Mouse (Mus musculus) layer of hippocampus, adult 9-10 months (tissue): ENCODE measurements at regions not wholly inside any gene's neighbourhood (a gene's known extent, or its start where the extent isn't known, plus 50 kb on each side); places are given as distances from the start of the nearest gene placed in this dataset.
"Not testable (repeated sequence)": the region's sequence is repeated elsewhere in the genome, so short reads cannot be mapped to it uniquely, and the experiment has no call there.

Experiments used
- DNase-seq: peaks from one replicate; pipeline ENCODE4 v3.0.0; 2022; ENCODE audit warnings: low spot score

DNA sequence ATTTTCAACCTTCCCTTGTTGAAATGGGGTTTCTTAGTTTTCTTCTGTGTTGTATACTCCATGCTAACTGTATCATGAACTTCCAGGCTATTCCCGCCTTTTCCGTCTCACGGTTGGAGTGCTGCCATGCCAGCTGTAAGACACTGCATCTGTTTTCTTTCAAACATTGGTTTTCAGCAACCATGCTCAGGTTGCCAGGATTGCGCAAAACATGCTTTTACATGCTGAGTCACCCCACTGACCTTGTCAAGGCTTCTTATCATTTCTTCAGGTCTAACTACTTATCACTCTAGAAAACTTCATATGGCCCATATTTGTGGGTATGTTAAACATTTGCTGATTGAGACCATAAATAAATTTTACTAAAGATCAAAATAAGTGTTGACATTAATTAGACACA lies 551.2 kb downstream of the Tlr4 start:
- DNase-seq, result no peak

DNA sequence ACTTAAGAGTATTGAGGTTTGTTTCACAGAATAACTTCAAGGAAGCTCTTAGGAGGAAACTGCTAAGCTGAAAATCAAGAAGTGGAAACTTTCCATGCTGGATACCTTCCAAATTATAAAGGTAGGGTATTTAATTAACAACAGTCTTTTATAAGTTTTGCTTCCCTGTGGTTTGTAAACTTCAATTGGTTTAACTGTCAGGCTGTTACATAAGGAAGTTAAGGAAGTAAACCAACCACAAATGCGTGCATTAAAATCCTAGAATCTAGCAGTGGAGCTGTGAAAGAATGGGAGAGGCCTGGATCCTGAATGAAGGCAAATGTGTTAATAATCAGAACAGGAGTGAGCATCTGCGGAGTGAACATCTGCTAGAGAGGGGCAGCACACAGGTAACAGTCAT lies 560.5 kb downstream of the Tlr4 start:
- no peak for DNase-seq

DNA sequence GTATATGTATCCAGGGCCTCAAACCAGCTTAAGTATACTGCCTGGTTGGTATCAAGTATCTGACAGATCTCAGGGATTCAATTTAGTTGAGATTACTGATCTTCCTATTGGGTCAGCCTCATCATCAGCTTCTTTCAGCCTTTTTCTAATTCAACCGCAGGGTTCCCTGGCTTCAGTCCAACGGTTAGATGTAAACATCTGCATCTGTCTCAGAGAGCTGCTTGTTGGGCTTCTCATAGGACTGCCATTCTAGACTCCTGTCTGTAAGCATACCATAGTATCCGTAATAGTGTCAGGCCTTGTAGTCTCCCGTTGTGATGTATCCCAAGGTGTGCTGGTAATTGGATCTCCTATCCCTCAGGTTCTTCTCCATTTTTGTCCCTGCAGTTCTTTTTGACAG lies 575.6 kb downstream of the Tlr4 start:
- no peak for DNase-seq

DNA sequence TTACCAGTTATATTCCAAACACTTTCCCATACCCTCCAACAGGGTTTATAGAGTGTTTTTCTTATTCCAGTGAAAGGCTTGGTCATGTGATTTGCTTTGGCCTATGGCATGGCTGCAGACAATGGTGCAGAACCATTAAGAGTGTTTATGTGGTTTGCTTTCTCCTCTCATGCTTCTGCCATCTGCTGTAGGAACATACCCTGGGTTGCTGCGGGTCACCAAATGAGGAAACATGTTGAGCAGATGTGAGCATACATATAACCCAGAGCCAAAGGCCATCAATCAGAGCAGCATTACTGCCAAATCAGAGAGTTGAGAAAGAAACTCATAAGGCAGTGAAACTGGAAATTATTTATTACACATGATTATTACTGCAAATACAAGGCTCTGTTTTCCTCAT lies 596.7 kb downstream of the Tlr4 start:
- no peak for DNase-seq

DNA sequence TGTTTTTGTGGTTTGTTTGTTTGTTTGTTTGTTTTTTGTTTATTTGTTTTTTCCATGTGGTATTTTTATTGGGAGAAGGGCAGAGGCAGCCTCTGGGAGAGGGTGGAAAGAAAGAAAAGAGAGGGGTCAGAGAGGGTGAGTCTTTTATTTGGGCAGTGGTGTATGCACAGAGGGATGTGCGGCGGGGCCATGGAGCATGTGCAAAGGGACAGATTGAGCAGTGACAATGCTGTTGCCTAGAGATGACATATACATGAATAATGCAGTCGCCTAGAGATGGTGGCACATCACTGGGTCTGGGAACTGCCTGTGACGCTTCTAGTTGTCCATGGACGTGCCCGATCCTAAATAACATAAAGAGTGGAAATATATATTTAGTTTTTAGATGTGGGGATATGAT lies 598.3 kb downstream of the Tlr4 start:
- DNase-seq, result no peak

DNA sequence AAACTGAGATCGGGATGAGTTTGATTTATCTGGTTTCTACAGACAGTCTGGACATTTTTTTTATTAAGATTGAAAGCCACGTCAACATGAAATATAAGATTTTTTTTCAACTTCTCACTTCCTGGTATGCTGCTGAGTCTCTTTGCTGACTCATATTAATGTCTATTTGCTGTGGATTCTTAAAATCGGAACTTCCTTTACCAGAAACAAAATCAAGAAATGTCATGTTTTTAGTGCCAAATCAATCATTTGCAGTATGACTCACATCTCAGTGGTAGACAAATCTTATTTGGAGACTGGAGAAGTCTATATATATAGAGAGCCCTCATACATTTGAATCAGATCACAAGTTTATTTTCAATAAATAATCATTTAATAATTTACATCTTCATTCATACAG lies 620.5 kb downstream of the Tlr4 start:
- no peak for DNase-seq

DNA sequence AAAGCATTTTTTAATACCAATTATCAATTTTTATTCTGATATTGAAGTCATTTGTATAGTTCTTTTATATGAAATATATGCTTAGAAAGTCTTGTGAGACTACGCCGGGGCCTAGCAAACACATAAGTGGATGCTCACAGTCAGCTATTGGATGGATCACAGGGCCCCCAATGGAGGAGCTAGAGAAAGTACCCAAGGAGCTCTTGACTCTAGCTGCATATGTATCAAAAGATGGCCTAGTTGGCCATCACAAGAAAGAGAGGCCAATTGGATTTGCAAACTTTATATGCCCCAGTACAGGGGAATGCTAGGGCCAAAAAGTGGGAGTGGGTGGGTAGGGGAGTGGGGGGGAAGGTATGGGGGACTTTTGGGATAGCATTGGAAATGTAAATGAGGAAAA lies 632.5 kb downstream of the Tlr4 start:
- not testable (repeated sequence) for DNase-seq

DNA sequence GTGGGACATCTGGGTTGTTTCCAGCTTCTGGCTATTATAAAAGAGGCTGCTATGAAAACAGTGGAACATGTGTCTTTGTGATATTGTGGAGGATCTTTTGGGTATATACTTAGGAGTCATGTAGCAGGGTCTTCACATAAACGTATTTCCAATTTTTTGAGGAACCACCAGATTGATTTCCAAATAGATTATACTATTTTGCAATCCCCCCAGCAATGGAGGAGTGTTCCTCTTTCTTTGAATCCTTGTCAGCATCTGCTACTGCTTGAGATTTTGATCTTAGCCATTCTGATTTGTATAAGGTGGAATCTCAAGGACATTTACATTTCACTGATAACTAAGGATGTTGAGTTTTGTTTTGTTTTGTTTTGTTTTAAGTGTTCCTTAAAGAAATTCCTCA lies 645.6 kb downstream of the Tlr4 start:
- DNase-seq, result no peak

DNA sequence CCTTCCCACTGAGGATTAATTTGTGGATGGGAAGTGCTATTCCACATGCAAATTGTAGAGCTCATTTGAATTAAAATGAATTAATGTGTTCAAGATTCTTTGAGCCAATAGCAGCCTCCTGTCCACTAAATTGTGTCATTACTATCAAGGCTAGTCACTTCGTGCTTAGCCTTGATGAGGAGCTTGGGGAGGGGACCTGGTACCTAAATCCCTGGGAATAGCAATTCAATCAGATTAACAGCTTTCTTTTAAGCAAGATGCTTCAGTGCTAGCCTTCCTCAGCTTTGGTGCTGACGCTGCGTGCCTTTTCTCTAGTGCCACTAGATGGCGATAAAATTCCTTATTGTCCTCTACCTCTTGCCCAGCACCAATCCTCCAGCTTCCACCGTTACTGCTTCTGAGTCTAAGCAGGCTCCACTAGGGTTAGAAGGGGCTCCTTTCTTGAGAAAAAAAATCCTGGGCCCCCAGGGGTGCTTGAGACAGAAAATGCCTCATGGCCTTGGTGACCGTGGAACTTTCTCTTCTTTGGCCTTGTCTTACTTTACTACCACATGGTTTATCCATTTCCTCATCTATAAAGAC lies 650.0 kb downstream of the Tlr4 start:
- peak; percentile 31 for DNase-seq

DNA sequence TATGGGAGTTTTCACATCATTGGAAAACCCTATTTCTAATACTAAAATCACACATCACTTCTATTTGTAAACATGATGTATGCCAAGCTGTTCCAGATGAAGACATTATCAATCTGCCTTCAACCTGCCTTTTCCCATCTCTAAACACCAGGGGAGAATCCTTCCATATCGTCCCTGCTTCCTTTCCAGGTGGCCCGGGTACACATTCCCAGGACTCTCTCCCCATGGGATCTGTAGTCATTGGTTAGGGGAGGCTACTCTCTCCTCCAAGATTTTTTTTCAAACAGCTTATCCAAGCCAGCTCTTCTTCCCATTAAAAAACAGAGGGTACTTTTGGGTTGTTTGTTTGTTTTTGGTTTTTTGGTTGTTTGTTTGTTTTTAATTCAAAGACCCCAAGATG lies 650.7 kb downstream of the Tlr4 start:
- DNase-seq, result no peak

DNA sequence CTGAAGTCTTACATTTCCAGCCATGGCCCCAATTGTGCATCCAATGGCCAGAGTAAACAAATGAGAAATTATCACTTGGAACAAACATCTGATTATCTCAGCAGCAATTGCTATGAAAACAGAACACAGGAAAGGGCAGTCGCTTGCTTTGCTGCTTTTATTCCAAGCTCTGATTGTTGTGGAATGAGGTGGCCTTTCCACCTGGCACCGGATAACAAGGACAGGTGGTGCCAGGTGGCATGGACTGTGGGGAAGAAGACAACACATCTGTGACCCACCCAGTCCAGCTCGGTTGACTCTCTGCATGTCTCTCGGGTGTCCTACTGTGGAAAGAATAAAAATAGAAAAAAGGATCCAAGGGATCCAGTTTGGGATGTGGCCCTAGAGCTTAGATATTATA lies 694.9 kb downstream of the Tlr4 start:
- DNase-seq, result no peak

DNA sequence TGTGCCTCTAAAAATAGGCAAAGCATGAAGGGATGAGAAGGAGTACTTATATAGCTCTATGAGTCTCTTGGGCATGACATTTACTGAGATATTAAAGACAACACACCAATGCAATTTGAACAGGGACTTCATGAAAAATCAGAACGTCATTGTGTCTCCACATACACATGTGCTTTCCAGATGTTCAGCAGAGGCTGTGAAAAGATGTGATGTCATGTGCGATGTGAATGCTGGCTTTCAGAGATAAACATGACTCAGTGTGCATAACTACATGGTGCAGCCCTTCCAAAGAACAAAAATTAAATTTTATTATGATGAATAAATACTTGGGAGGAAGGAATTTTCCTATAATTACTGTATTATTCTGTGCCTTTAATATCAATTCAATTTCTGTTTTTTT lies 695.8 kb downstream of the Tlr4 start:
- no peak for DNase-seq

DNA sequence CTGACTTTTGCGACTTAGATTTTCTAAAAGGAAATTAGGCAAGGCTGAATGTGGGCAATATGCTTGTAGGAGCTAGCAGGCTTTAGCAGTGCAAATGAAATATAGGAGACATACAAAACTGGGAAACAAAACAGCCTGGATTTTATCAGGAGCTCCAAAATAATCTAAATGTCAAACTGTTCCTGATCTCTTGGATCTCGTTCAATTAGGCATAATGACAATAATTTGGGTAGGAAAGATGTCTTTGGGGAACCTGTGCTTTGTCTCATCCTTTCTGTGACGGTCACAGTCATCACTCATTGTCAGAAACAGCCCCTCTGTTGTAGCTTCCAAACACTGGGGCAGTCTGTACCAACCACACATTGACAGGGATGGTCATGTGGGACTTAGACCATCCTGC lies 702.2 kb downstream of the Tlr4 start:
- DNase-seq, result no peak

DNA sequence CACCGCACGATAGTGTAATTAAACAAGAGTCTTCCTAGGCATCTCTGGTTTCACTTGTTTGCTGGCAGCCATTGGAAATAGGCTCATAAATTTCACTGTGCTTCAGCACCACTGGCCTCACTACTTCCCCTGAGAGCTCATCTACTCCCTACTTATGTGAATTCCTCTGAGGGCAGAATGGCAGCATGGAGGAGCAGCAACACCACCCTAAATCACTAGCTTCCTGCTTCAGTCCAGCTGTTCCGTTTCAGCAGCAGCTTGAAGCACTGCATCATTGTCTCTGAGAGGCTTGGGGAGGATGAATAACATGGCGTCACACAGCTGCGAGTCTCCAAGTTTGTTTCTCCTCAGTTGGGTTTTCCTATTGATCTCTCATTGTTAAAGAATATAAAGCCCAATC lies 712.1 kb downstream of the Tlr4 start:
- DNase-seq, result no peak

DNA sequence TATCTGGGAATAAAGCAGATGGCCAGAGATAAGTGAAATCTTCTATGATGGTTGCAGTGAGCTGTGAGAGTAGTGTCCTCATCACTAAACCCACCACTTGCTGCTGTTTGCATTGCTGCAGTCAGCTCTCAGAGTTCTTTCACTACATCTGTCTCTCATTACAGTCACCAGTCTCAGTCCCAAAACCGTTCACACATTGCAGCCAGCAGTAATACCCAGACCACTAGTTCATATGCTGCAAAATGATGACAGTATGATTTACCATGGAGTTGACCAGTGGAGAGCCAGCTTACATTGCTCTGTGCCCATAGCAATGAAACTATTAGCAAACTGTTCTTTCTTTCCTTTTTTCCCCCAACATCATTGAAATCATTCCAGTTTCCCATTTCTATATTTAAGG lies 718.6 kb downstream of the Tlr4 start:
- no peak for DNase-seq

DNA sequence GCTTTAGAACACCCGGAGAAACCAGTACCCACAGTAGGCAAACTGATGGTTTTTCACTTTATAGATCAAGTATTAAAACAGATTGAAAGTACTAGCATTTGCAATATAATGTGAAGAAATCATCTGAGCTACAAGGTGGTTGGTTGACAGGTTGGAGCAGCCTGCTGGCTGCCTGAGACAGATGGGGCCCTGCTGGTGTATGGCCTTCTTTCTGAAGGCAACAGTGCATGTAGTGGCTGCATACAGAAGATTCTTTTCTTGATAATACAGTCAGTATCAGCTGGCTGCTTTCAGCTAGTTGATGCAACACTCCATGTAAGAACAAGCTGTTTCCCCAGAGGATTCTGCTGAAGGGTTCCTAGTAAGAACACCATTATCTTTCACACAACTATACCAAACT lies 720.6 kb downstream of the Tlr4 start:
- no peak for DNase-seq

DNA sequence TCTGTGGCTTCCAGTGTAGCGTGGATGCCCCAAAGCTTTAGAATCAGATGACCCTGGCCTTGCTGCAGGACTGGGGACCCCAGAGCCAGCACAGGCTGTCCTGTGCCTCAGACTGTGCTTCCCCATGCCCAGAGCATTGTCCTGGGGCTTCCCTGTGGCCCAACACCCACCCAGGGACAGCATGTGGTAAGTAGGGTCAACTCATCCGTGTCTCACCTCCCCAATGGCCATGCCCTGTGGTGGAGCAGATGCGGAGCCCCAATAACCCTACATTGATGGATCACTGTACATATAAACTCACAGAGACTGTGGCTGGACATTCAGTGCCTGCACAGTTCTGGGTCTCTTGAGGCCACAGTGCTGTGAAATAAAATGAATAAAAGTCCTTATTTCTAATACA lies 726.1 kb downstream of the Tlr4 start:
- no peak for DNase-seq

DNA sequence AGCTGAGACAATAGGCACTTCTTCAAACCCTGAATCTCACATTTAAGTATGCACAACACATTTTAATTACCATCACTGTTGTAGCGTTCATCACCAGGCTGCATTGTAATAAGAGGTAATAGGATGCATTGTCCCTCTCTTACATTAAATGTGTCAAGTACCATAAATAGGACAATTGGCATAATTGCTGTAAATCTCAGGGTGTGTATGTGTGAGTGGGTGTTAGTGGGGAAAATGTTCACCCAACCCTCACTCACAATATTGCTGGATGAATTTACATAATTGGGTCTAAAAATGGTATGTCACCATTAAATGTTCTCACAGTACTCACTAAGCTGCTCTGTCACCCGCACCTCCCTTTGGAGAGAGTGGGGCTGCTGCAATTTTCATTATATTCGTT lies 747.4 kb downstream of the Tlr4 start:
- no peak for DNase-seq

DNA sequence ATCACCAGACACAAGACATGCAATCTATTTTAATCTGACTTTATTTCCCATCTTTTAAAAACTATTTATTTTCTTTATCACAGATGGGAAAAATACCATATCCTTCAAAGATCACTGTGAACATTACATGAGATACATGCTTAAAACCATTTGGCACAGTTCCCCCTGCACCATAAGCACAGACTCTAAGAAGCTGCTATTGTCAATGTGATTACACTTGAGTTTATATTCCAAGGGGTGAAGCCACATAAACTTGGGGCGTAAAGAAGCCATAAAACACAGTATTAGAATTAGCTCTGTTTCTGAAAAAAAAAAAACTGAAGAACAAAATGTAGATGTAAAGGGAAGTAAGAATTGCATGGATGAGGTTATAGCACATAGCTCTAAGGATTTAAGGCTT lies 762.1 kb downstream of the Tlr4 start:
- DNase-seq, result no peak

DNA sequence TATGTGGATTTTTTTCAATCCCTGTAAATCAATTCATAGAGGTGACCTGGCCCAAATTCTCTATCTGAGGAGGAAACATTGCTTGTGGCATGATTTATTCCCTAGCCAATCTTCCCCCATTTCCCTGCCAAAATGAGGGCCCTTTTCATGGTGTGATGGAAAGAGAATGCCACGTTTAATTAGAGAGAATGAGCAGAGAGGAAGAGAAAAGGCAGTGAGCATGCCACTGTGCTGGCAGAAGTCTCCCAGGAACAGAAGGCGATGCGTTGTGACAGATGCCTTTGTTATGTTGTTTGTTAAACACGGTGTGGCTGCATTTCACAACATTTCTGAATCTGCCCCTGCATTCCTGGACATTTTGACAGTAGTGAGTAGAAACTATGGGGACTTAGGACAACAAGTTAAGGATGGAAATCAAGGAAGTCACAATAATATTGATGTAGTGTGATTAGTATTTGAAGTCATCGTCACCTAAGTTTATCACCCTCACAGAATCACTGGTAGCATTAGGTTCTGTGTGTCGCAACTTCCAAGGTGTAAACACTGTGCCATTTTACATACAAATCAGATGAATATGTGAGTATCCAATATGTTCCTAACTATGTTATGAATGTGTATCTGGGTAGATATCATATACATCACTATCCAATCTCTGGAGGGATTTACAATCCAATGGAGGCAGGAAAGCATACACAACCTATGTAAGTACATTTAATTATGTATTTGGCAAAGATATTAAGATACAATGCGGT lies 762.8 kb downstream of the Tlr4 start:
- DNase-seq, result peak; percentile 33

DNA sequence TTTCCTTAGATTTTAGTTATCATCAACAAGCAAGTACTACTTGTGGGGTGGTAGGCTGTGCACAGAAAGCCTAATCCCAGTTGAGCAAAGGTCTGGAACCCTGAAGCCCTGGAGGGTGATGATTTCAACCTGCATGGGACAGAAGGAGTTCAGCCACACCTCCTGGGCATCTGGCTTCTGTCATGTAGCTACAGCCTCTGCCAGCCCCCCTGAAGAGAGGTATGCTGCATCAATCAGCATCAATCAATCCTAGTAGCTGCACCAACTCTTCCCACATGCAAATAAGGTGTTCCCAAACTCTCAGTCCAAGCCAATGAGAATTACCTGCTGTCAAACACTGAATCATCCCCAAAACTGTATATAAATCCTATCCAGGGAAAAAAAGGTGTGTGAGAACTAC lies 779.8 kb downstream of the Tlr4 start:
- DNase-seq, result no peak

DNA sequence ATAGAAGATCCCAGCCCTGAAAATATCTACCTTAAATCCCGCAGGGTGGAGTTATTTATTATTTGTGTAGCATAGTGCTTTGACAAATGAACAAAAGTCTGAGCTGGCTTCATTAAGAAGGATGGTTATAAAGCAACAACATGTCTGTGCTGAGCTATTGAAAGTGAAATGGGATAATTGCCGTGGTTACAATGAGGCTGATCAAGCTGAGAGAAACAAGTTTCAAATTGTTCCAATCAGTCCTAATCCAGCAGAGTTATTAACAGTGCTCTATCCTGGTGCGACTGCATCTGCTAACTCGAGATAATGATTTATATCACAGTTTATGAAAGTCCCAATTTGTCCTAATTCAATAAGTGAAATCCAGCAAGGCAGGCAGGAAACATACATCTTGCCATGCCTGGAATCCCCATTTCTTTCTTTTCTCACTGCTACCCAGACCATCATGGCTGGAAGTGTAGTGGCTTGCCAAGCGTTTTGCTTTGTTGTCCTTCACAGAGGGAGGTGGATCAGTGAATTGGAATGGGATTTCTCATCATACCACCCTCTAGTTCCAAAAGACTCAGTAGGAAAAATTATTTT lies 787.2 kb downstream of the Tlr4 start:
- DNase-seq, result no peak

DNA sequence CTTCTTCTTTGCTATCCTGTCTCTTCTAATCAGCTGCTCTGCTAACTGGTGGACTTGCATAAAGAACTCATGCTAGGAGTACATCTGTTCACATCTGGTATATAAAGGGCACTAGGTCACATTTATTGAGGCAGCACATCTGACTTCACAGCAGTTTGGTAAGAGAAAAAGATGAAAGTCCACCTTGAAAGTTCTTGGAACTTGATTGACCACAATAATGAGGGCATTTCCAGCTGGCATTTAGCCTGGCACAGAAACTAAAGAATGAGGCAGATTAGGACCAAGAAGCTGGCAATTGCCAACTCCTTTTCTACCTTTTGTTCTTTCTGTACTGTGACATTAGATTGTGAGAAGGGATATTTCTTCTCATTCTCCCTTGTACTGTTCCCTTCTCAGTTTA lies 799.3 kb downstream of the Tlr4 start:
- no peak for DNase-seq

DNA sequence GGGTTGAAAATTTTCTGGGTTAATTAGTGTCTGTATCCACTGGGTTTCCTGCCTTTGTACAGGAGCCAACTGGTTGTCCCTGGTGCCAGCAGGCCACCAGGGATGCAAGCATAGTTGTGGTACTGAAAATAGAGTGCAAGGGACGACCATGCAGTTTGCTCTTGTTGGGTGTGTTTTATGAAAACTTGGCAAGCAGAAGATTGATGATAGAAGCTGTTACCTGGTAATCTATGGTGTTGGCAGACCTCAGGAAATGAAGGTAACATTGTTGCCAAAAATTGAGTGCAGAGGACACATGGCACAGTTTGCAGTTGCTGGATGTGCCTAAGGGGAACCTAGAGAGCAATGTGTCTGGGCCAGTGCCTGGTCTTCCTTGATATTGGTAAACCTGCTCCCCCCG lies 818.7 kb downstream of the Tlr4 start:
- no peak for DNase-seq
